Mouse (Mus musculus) hindbrain, embryonic 11.5 days (tissue): Measurements from ENCODE around the gene 4931414P19Rik. TPM values are rescaled to one million over a fixed set of nuclear protein-coding genes. Genes with fewer than 3 reads are reported as not detected.

ENCODE experiments used
- ATAC-seq: fragments of 200-750 bp; cut with Nextera tagmentation; 2 replicates; pipeline ENCODE4 v1.8.0; 2017; ENCODE audit warnings: mild to moderate bottlenecking, moderate TSS enrichment, moderate library complexity; ENCODE audit not compliant: low FRiP score
- DNase-seq: peaks from one replicate; pipeline ENCODE4 v3.0.0-alpha.2; 2015; ENCODE audit warnings: low spot score
- H3K27ac ChIP-seq: fragments of 300-500 bp; sonication (generic); 2 replicates; pipeline ENCODE4 v1.5.1; 2014; ENCODE audit warnings: mild to moderate bottlenecking, low read depth, low read length
- H3K27me3 ChIP-seq: fragments of 300-500 bp; sonication (generic); 2 replicates; pipeline ENCODE4 v1.6.1; 2014; ENCODE audit warnings: mild to moderate bottlenecking, low read length, moderate library complexity, mixed read lengths; ENCODE audit not compliant: control insufficient read depth, insufficient read depth
- H3K36me3 ChIP-seq: fragments of 300-500 bp; sonication (generic); 2 replicates; pipeline ENCODE4 v1.6.1; 2014; ENCODE audit warnings: mild to moderate bottlenecking, low read length, moderate library complexity, mixed read lengths; ENCODE audit not compliant: control insufficient read depth, insufficient read depth
- H3K4me1 ChIP-seq: fragments of 300-500 bp; sonication (generic); replicated peaks from 2 replicates; pipeline ENCODE4 v1.6.1; 2014; ENCODE audit warnings: low read length, mixed read lengths; ENCODE audit not compliant: control insufficient read depth, insufficient read depth
- H3K4me2 ChIP-seq: fragments of 300-500 bp; sonication (generic); replicated peaks from 2 replicates; pipeline ENCODE4 v1.6.1; 2014; ENCODE audit warnings: mild to moderate bottlenecking, low read depth, low read length
- H3K4me3 ChIP-seq: fragments of 300-500 bp; sonication (generic); 2 replicates; pipeline ENCODE4 v1.5.1; 2014; ENCODE audit warnings: low read depth, low read length
- H3K9ac ChIP-seq: fragments of 300-500 bp; sonication (generic); 2 replicates; pipeline ENCODE4 v1.6.1; 2014; ENCODE audit warnings: low read depth, low read length
- H3K9me3 ChIP-seq: fragments of 300-500 bp; sonication (generic); 2 replicates; pipeline ENCODE4 v1.6.1; 2016; ENCODE audit warnings: low read length; ENCODE audit not compliant: control insufficient read depth
- WGBS: fragments of 180-500 bp; shearing (Covaris S2); extraction: QIAGEN DNeasy Blood & Tissue Kit; methylation state at CpG from one replicate; pipeline ENCODE4 v1.1.7; 2014; 5-methylcytosine and 5-hydroxymethylcytosine counted together
- polyA plus RNA-seq: library from polyadenylated mRNA; unstranded; fragments of >200 nt; fragmentation: Nextera tagmentation; extraction: Ambion mirVana; gene quantifications from 2 replicates; pipeline ENCODE4 v1.2.1, GENCODE M21; 2014

The 4931414P19Rik gene
- polyA plus RNA-seq, 1 experiment from 2014 or later, result 6.2 TPM

- Histone ChIP-seq H3K27ac (no peak overlapping the region), H3K4me2 (no peak overlapping the region), H3K9me3 (no peaks in the 10 kb centered on the region), H3K9ac (no peak overlapping the region), H3K4me1 (peaks cover 3% of the 10 kb centered on the region), H3K4me3 (no peak overlapping the region), H3K36me3 (peaks cover 29% of the 10 kb centered on the region), H3K27me3 (no peaks in the 10 kb centered on the region)
- ATAC-seq (no peak), DNase-seq (no peak)
- WGBS, result 96% methylated on average over 9 of the region's 9 CpGs
These were observed 38.5 kb upstream of the 4931414P19Rik start for GRCm38 (mm10) chr14:54644294-54644693.

GRCm38 (mm10) chr14:54643011-54643410 is 37.2 kb upstream of the 4931414P19Rik start:
- WGBS, result 88% methylated on average over 2 of the region's 2 CpGs
- Histone ChIP-seq H3K9me3 (no peaks in the 10 kb centered on the region), H3K4me2 (no peak overlapping the region), H3K27ac (no peak overlapping the region; the same call in 1 of the 2 replicates), H3K4me1 (peaks cover 4% of the 10 kb centered on the region), H3K4me3 (no peak overlapping the region), H3K27me3 (no peaks in the 10 kb centered on the region), H3K9ac (no peak overlapping the region), H3K36me3 (peaks cover 28% of the 10 kb centered on the region)
- ATAC-seq (no peak), DNase-seq (no peak)

- H3K4me1 ChIP-seq, result peaks cover 4% of the 10 kb centered on the region
- H3K4me3 ChIP-seq, result no peak overlapping the region
- H3K9me3 ChIP-seq, result no peaks in the 10 kb centered on the region
- no peak overlapping the region for H3K4me2 ChIP-seq
- H3K36me3 ChIP-seq, result peaks cover 28% of the 10 kb centered on the region
- H3K9ac ChIP-seq, result no peak overlapping the region
- no peak overlapping the region; the same call in 1 of the 2 replicates for H3K27ac ChIP-seq
- no peak for ATAC-seq
- peak; percentile 33 for DNase-seq
- WGBS, result 81% methylated on average over 25 of the region's 25 CpGs
- H3K27me3 ChIP-seq, result no peaks in the 10 kb centered on the region
These were observed 36.6 kb upstream of the 4931414P19Rik start for GRCm38 (mm10) chr14:54642224-54642944.

- peak within 1 kb of the TSS; percentile 86 for H3K4me2 ChIP-seq
- WGBS, result under 1% methylated on average over 45 of the region's 52 CpGs
These were observed 35.6 kb upstream of the 4931414P19Rik start, which contains the start of gene Cdh24 for GRCm38 (mm10) chr14:54641305-54641969. TSS of gene Cdh24 (minus strand) at chr14:54641364.

GRCm38 (mm10) chr14:54640946-54641304 is 35.1 kb upstream of the 4931414P19Rik start, which contains the start of gene Gm17606:
TSS of gene Gm17606 (plus strand) at chr14:54640952.
- Histone ChIP-seq H3K4me2 (peak within 1 kb of the TSS; percentile 86), H3K4me1 (peaks cover 4% of the 10 kb centered on the region), H3K36me3 (peaks cover 20% of the 10 kb centered on the region), H3K27ac (peak within 1 kb of the TSS; percentile 79), H3K9me3 (no peaks in the 10 kb centered on the region), H3K4me3 (peak within 1 kb of the TSS; percentile 74), H3K27me3 (no peaks in the 10 kb centered on the region), H3K9ac (peak within 1 kb of the TSS; percentile 98)
- WGBS, result under 1% methylated on average over 28 of the region's 28 CpGs
- ATAC-seq (peak; percentile 0; the same call in 1 of the 2 replicates), DNase-seq (no peak)

More at GRCm38 (mm10) chr14:54641305-54641969, 35.6 kb upstream of the 4931414P19Rik start, which contains the start of gene Cdh24:
- DNase-seq, result peak; percentile 97
- peaks cover 4% of the 10 kb centered on the region for H3K4me1 ChIP-seq
- H3K9ac ChIP-seq, result peak within 1 kb of the TSS; percentile 98
- no peaks in the 10 kb centered on the region for H3K27me3 ChIP-seq
- peak within 1 kb of the TSS; percentile 74 for H3K4me3 ChIP-seq
- H3K36me3 ChIP-seq, result peaks cover 25% of the 10 kb centered on the region
- H3K9me3 ChIP-seq, result no peaks in the 10 kb centered on the region
- peak; percentile 94 for ATAC-seq
- peak within 1 kb of the TSS; percentile 79 for H3K27ac ChIP-seq

- ATAC-seq, result no peak
- Histone ChIP-seq H3K27me3 (no peaks in the 10 kb centered on the region), H3K27ac (no peak overlapping the region), H3K9me3 (no peaks in the 10 kb centered on the region), H3K9ac (peak overlapping the region; percentile 29; the same call in 1 of the 2 replicates), H3K4me1 (peaks cover 4% of the 10 kb centered on the region), H3K4me3 (peak overlapping the region; percentile 74), H3K36me3 (peaks cover 13% of the 10 kb centered on the region), H3K4me2 (peak overlapping the region; percentile 86)
- 14% methylated on average over 4 of the region's 4 CpGs for WGBS
- DNase-seq, result peak; percentile 16
These were observed 34.3 kb upstream of the 4931414P19Rik start for GRCm38 (mm10) chr14:54640121-54640520.

- WGBS, result 88% methylated on average over 5 of the region's 5 CpGs
- H3K27ac ChIP-seq, result no peak overlapping the region
- no peak for ATAC-seq
- no peak overlapping the region for H3K4me2 ChIP-seq
- H3K36me3 ChIP-seq, result 0 out of 2 replicates have a peak, but pooled peaks cover 4% of the 10 kb centered on the region
- peaks cover 4% of the 10 kb centered on the region for H3K4me1 ChIP-seq
- H3K9ac ChIP-seq, result 0 out of 2 replicates have a peak overlapping the region, but pooled peaks have one; percentile 5
- H3K4me3 ChIP-seq, result no peak overlapping the region
- no peaks in the 10 kb centered on the region for H3K27me3 ChIP-seq
- no peaks in the 10 kb centered on the region for H3K9me3 ChIP-seq
- no peak for DNase-seq
These were observed 32.4 kb upstream of the 4931414P19Rik start for GRCm38 (mm10) chr14:54638210-54638609.

- Histone ChIP-seq H3K27me3 (no peaks in the 10 kb centered on the region), H3K9me3 (no peaks in the 10 kb centered on the region), H3K4me1 (peaks cover 4% of the 10 kb centered on the region), H3K4me2 (no peak overlapping the region), H3K27ac (no peak overlapping the region), H3K36me3 (peaks cover 8% of the 10 kb centered on the region; the same call in 1 of the 2 replicates), H3K9ac (no peak overlapping the region), H3K4me3 (no peak overlapping the region)
- WGBS, result 52% methylated on average over 8 of the region's 8 CpGs
- ATAC-seq (no peak), DNase-seq (peak; percentile 77)
These were observed 31.2 kb upstream of the 4931414P19Rik start for GRCm38 (mm10) chr14:54636954-54637353.
